Mouse (Mus musculus) bone marrow, adult 2 months (tissue): ENCODE measurements around the gene Mycn. TPM values are rescaled to one million over a fixed set of nuclear protein-coding genes. Genes with fewer than 3 reads are reported as not detected.

ENCODE experiments used
- H3K27ac ChIP-seq: fragments of 200-500 bp; 2 replicates; pipeline ENCODE4 v1.5.1; 2012; ENCODE audit warnings: low read depth, mild to moderate bottlenecking, control low read depth, inconsistent platforms, low read length; ENCODE audit not compliant: control insufficient read depth, poor library complexity, insufficient read depth
- H3K4me1 ChIP-seq: fragments of 200-500 bp; 2 replicates; pipeline ENCODE4 v1.6.1; 2011; ENCODE audit warnings: low read length; ENCODE audit not compliant: control insufficient read depth, insufficient read depth
- H3K4me3 ChIP-seq: fragments of 200-500 bp; replicated peaks from 2 replicates; pipeline ENCODE3; 2011; ENCODE audit warnings: mild to moderate bottlenecking, low read depth, low read length, control low read depth; ENCODE audit not compliant: control insufficient read depth
- CTCF ChIP-seq: fragments of 200-500 bp; IDR thresholded peaks from 2 replicates; pipeline ENCODE4 v1.5.1; 2011; ENCODE audit warnings: low read length, control low read depth; ENCODE audit not compliant: control insufficient read depth, insufficient read depth
- POLR2A ChIP-seq: fragments of 200-500 bp; IDR thresholded peaks from 2 replicates; pipeline ENCODE4 v1.6.1; 2011; ENCODE audit warnings: low read depth, mild to moderate bottlenecking, control low read depth, low read length, borderline replicate concordance; ENCODE audit not compliant: control insufficient read depth
- WGBS: fragments of 180-500 bp; shearing (Covaris S2); methylation state at CpG from one replicate; pipeline ENCODE4 v1.1.7; 2018; 5-methylcytosine and 5-hydroxymethylcytosine counted together
- polyA plus RNA-seq: library from polyadenylated mRNA; stranded (reverse); fragments of >200 nt; gene quantifications from 2 replicates; pipeline ENCODE4 v1.2.4, GENCODE M21; 2011; ENCODE audit warnings: low replicate concordance; ENCODE audit not compliant: missing spikeins, insufficient read depth, insufficient read length

Mycn gene
- polyA plus RNA-seq, 1 experiment, result 1.6 TPM

DNA sequence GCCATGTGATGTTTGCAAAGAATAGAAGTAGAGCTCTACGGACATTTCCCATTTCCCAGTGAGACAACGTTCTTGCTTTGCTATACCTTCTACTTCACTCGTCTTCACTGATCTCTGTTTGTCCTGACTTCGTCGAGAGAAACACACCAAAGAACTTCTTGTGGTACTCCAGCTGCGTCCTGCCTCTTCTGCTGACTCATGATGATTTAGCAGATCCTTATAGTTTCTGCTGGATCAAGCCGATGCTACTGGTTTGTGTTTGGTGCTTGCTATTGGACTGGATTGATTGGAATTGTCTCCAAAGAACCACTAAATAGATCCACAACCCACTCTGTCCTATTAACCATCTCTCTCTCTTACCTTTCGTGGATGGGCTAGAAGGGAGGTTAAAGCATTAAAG is 47.7 kb downstream of the Mycn start:
- 63% methylated on average over 8 of the region's 8 CpGs for WGBS
- H3K4me1 ChIP-seq, result no peaks in the 10 kb centered on the region
- TF ChIP-seq POLR2A, result no peak
- no peak for TF ChIP-seq CTCF

DNA sequence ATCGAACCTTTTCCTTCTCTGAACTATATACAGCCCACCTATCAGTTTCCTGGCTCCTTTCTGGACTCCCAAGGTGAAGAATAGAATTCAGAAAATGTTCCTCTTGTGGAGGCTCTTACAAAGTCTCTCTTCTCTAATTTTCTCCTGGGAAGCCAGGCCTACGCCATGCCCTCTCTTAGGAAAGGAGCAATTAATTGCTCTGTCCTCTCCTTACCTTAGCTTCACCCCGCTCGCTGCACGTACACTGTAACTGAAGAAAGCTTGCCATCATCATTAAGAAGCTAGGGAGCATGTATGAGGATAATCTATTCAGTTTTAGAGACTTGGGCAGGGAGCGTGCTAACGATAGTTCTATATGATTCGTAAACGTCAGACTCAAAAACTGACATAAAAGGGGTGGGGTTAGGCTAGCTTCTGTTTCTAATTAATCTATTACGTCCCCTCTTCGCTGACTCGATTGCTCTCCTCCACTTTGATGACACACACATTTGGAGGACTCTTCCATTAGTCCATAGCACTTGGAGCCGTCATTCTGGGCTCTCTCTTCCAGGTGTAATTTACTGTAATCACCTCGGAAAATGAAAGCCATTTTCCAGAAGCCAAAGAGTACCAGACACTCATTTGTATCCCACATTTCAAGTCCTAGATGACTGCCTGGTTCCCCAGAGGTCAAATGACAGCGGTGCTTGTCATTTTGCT is 55.4 kb downstream of the Mycn start:
- 83% methylated on average over 15 of the region's 15 CpGs for WGBS
- Histone ChIP-seq H3K4me1 (no peaks in the 10 kb centered on the region), H3K27ac (no peak overlapping the region), H3K4me3 (no peak overlapping the region)
- TF ChIP-seq CTCF, result no peak
- no peak for TF ChIP-seq POLR2A

More for the DNA sequence above, 47.7 kb downstream of the Mycn start:
- Histone ChIP-seq H3K27ac (no peak overlapping the region), H3K4me3 (no peak overlapping the region)
